Mouse (Mus musculus): ENCODE results near the gene Acot12.

Acot12 gene

GRCm38 (mm10) chr13:91826066-91826465, 84.8 kb downstream of the Acot12 start:
- no peak for DNase-seq

DNA sequence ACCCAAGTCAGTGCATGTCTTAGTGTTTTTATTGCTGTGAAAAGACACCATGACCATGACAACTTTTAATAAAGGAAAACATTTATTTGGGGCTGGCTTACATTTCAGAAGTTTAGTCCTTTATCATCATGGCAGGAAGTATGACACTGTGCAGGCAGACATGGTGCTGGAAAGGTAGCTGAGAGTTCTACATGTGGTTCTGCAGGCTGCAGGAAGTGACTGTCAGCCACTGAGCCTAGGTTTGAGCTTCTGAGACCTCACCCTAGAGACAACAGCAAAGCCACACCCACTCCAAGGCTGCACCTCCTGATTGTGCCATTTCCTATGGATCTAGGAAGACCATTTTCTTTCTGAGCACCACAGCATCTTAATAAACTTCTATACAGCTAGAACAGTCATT, 86.6 kb downstream of the Acot12 start:
- no peak for DNase-seq
